Mouse (Mus musculus) large intestine, adult 2 months (tissue): ENCODE data around the gene Epas1. TPM values are rescaled to one million over a fixed set of nuclear protein-coding genes. Genes with fewer than 3 reads are reported as not detected.

Source experiments
- DNase-seq: peaks from one replicate; pipeline ENCODE4 v3.0.0-alpha.2; 2012; ENCODE audit warnings: low read depth, low spot score
- WGBS: fragments of 180-500 bp; shearing (Covaris S2); methylation state at CpG from one replicate; pipeline ENCODE4 v1.1.7; 2018; 5-methylcytosine and 5-hydroxymethylcytosine counted together
- polyA plus RNA-seq: library from polyadenylated mRNA; depleted of rRNA; stranded (reverse); fragments of >200 nt; gene quantifications from 2 replicates; pipeline ENCODE4 v1.2.3, GENCODE M21; 2012

The Epas1 gene
- polyA plus RNA-seq, 1 experiment: 17.6 TPM

DNA sequence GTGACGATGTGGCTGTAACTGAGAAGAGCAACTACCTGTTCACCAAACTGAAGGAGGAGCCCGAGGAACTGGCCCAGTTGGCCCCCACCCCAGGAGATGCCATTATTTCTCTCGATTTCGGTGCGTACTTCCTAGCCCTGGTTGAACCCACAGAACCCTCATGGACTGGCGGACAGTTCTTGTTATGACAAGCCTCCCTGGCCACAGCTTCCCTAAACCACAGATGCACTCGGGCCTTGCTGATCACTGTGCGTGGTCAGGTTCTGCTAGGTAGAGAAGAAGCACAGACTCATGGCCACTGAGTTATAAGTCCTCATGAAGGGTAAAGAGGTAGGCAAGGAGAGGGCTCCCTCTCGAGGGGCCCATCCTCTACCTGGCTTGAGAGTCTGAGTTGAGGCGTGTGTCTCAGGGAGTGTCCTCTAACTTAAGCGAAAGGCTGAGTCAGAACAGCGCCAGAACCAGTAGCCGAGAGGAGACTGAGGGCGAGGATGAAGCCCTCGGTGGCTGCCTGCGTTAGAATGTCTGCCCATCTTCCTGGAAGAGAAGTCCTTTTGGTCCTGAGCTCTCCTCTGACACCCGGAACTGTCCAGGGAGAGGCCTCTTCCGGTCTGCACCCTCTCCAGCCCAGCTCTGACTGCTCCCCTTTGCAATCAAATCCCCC, 71.1 kb downstream of the Epas1 start:
- no peak for DNase-seq
- 86% methylated on average over 18 of the region's 18 CpGs for WGBS

DNA sequence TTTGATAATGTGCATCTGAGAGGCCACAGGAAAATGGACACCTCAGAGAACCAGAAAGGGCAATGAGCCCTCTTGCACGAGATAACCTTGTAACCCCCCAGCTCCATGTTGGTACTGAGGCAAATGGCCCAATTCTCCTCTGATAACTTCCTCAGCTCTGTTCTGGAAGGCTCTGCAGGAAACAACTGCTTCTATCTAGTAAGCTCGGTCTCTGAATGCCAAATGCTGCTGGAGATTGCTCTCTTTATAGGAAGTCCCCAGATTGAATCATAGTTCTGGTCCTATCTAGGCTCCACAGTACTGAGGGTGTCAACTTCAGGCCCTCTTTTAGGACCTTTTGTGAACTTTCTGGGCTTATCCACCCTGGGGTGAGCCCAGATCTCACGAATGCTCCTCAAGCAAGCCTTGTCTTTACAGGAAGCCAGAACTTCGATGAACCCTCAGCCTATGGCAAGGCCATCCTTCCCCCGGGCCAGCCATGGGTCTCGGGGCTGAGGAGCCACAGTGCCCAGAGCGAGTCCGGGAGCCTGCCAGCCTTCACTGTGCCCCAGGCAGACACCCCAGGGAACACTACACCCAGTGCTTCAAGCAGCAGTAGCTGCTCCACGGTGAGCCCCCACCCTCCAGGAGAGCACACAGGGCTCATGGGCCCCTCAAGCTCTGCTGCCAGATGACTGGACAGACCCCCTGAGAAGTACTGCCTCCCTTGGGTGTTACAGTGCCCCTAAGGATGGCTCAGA, 71.8 kb downstream of the Epas1 start:
- WGBS: 89% methylated on average over 9 of the region's 9 CpGs

DNA sequence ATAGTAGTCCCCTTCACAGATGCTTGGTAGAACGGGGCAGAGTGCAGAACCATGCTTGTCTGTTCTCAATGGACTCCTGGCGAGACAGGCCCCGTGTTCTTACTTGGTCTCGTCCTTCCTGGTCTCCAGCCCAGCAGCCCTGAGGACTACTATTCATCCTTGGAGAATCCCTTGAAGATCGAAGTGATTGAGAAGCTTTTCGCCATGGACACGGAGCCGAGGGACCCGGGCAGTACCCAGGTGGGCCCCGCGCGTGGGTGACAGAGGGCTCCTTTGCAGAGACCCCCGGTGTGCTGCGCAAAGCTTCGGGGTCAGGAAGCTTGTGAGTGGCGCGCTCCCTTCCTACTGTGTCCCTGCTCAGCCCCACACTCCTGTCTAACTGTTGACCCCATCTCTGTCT, 72.9 kb downstream of the Epas1 start:
- DNase-seq: no peak
- WGBS: 93% methylated on average over 17 of the region's 17 CpGs

More for the DNA sequence above, 71.8 kb downstream of the Epas1 start:
- DNase-seq: no peak

DNA sequence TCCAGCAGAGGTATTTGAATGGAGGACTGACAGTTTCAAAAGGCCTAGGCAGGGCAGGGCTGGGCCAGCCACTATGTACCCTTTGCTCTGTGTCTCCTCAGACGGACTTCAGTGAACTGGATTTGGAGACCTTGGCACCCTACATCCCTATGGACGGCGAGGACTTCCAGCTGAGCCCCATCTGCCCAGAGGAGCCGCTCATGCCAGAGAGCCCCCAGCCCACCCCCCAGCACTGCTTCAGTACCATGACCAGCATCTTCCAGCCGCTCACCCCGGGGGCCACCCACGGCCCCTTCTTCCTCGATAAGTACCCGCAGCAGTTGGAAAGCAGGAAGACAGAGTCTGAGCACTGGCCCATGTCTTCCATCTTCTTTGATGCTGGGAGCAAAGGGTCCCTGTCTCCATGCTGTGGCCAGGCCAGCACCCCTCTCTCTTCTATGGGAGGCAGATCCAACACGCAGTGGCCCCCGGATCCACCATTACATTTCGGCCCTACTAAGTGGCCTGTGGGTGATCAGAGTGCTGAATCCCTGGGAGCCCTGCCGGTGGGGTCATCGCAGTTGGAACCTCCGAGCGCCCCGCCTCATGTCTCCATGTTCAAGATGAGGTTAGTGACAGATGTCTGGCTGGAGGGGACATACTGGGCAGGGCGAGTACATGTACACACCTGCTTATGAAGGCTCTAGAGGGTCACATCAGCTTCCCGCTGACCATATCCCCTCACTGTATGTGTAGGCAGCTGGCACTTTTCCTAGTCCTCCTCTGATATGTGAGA, 74.1 kb downstream of the Epas1 start:
- WGBS: 96% methylated on average over 19 of the region's 19 CpGs
- DNase-seq: no peak

DNA sequence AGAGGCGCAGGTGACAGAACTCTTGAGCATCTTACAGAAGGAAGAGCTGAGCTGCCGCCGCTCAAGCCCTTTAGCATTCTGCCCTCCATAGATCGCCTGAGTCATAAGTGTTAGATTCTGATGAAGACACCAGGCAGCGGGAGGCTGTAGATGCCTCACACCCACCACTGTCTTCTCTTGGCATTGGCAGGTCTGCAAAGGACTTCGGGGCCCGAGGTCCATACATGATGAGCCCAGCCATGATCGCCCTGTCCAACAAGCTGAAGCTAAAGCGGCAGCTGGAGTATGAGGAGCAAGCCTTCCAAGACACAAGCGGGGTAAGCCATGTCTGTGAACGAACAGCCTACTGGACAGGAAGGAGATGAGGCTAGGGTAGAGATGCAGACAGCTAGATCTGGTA, 75.0 kb downstream of the Epas1 start:
- DNase-seq: no peak
- 94% methylated on average over 11 of the region's 11 CpGs for WGBS

DNA sequence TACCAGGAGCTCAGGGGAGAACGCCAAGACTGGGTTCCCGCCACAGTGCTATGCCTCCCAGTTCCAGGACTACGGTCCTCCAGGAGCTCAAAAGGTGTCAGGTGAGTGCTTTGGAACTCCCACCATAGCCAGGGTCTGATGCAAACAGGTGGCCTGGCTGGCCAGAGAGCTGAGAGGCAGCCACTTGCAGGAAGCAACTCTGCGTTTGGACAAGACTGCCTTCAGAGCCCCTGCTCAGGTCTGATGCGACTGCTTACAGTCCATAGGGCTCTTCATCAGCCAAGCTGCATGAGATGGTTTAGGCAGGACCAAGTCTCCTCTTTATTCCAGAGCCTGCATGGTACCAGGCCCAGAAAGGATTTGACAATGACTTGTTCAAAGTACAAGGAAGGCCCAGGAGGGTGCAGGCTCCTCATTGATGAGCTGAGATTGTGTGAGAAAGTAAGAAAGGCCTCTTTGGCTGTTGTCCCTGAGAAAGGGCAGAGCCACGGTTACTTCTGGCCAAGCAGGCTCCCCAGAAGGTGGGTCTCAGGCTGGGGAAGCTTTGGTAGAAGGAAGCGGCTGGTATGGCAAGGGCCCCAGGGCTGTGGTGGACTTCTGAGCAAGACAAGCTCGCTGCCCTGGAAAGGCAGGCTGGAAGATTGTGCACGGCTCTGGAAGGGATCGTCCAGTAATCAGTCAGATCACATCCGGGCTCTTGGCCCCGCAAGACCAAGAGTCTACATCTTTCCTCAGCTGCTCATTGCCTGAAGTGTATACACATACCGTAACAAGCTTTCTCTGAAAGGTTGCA, 76.1 kb downstream of the Epas1 start:
- DNase-seq: no peak
- 87% methylated on average over 13 of the region's 13 CpGs for WGBS

DNA sequence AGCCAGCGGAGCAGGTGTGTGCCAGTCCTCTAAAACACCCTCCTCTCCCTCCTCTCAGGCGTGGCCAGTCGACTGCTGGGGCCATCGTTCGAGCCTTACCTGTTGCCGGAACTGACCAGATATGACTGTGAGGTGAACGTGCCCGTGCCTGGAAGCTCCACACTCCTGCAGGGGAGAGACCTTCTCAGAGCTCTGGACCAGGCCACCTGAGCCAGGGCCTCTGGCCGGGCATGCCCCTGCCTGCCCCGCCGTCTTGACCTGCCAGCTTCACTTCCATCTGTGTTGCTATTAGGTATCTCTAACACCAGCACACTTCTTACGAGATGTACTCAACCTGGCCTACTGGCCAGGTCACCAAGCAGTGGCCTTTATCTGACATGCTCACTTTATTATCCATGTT, 77.4 kb downstream of the Epas1 start:
- WGBS: 85% methylated on average over 12 of the region's 12 CpGs
- no peak for DNase-seq

DNA sequence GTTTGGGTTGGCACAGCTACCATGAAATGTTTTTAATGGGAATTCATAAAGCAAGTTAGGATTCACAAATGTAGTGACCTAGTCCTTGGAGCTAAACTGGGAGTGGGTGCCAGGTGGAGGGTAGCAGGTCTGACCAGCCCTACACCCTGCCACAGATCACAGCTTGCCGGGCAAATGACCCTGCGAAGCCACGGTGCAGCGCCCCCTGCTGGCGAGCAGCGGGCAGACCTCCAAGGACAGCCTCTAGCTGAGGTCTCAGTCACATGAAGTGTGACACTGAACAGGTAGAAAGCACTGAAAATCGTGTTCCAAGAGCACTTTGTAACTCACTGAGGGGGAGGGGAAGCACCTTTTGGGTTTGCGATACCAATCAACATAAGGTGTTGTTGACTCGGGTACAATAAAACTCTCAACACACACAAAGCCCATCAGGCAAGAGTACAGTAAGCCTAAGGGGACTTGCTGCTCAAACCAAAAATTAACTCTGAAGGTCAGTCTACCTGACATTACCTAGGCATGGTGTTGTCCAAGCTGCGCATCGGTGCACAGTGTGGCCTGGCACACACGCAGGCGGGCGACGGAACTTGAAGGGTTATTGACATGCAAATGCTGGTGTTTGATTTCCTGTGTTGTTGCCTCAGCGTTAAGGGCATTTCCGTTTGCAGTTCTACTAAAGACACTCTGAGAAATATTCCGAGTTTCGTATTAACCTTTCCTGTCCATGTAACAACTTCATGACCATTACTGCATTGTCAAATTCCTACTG, 79.2 kb downstream of the Epas1 start:
- DNase-seq: no peak
- WGBS: 67% methylated on average over 19 of the region's 19 CpGs

DNA sequence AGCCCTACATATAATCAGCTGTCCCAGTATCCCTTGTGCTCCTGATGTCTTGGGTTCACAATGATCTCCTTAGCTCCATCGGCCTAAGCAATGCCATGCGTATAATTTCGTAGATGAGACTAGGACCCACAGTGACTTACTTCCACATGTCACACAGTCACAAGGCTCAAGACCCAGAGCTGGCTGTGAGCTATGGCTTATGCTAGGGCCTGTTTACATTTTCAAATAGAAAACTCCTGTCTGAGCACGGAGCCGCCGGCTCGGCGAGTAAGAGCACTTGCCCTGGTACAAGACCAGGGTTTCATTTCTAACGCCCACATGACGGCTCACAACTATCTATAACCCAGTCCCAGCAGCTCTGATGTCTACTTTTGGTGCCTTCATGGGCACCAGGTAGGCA, 80.4 kb downstream of the Epas1 start:
- no peak for DNase-seq
- 94% methylated on average over 10 of the region's 10 CpGs for WGBS

DNA sequence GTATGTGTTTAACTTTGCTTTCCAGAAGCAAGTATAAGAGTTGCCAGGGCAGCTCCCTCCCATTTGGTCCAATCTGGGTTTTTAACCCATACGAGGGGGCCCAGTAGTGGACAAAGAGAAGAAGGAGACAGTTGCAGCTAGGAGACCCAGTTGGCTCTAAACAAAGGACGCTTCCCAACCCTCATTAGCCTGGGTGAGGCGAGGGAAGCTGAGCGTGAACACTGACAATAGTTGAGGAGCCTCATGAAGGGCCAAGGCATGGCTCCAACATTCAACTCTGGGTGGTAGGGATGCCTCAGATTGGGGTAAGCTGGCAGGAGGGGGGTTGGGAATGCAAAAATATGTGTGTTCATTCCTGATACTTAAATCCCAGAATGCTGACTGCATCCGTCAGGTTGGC, 85.8 kb downstream of the Epas1 start:
- no peak for DNase-seq
- whole genome bisulfite sequencing: 83% methylated on average over 5 of the region's 5 CpGs

DNA sequence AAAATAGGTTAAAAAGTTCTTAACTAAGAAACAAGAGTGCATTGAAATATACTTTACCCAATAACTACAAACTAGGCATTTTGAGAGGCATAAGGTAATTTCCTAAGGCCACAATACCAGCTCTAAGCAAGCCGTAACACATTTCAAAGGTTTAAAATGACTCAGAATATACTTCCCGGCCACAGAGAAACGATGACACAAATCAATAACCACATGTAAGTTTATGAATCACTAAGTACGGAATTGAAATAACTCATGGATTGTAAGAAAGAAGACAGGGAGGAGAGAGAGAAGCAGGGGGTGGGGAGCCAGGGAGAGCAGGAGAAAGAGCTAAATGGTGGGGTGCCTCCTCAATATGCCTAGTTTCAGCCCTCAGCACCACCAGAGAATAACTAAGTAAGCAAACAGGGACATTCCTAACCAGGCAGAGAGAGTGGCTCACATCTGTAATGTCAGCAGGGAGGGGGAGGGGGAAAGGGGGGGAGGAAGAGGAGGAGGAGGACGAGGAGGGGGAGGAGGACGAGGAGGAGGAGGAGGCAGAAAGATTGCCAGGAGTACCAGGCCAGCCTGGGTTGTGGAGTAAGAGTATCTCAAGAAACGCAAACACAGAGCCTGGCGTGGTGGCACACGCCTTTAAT, 97.3 kb downstream of the Epas1 start:
- WGBS: 53% methylated on average over 9 of the region's 9 CpGs
- DNase-seq: no peak

DNA sequence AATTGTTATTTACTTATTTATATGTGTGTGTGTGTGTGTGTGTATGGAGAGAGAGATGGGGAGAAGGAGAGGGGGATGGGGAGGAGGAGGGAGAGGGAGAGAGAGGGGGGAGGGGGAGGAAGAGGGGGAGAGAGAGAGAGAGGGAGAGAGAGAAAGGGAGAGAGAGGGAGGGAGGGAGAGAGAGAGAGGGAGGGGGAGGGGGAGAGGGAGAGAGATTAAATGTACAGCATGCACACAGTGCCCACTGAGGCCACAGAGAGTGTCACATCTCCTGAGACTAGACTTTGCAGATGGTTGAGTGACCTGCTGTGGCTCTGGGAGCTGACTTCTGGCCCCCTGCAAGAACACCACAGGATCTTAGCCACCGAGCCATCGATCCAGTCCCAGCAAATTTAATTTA, 98.3 kb downstream of the Epas1 start:
- no peak for DNase-seq
- WGBS: 93% methylated on average over 2 of the region's 2 CpGs

DNA sequence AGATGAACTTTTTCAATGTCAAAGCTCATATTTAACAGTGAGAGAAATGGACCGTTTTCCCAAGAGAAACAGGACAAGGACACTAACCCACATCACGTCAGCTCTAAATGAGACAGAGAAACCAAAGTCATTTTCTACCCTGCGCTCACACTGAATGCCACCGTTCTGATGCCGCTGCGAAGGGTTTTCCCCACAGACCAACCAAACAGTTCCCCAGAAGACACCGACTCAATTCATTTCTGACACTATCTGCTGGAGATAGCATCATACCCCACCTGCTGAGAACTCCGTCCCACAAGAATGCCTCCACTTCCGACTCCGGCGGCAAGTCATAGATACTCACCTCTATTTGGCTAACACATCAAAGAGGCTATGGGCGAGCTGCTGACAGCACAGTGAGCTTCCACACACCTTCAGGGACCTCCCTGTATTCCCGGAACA, 99.1 kb downstream of the Epas1 start:
- 58% methylated on average over 13 of the region's 13 CpGs for WGBS
- DNase-seq: no peak

DNA sequence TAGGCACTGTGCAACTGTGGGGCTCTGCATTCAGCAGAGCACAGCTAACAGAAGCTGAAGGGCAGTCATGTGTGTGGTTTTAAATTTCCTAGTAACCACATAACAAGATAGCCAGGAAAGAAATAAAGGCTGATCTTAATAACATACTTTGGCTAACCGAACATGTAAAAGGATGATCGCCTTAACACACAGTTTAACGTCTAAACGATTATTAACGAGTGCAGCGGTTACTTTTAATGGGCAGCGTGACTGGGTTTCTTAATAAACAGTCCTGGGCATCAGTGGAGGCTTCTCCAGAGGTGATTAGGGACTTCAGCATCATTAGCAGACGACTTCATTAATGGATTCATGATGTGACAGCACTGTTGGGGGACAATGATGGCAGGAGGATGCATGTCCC, 117.1 kb downstream of the Epas1 start:
- DNase-seq: no peak
- WGBS: 88% methylated on average over 8 of the region's 8 CpGs

DNA sequence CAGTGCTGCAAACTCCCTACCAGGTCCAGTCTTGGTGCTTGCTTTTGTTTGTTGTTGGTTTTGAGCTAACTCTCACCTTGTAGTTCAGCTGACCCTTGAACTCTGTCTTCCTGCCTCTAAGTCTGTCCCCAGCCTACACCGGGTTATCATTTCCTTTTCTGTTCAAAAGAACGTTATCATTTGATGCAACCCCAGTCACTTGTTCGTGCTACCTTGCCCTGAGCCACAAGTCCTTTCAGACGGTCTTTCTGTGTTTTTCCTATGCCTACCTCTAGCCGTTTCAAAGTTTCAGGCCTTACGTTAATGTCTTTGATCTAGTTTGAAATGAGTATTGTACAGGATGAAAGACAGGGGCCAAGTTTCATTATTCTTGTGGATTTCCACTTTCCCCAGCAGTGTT, 119.1 kb downstream of the Epas1 start:
- 71% methylated on average over 6 of the region's 6 CpGs for WGBS
- DNase-seq: no peak

DNA sequence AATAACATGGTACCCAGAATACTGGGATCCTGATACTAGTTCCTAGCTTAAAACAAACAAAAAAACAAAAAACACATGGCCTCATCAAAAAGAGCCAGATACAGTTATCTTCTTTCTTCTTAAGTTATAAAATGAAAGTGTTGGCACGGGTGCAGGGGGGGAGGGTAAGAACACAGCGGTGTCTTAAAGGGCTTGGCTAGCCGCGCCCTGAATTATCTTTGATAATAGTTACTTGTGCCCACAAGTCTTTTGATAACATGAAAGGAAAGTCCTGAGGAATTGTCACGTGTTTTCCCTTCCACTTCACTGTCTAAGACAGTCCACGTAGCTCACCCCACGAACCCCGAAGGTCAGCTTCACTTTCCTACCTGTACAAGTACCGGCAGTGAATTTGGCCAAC, 123.4 kb downstream of the Epas1 start:
- WGBS: 42% methylated on average over 9 of the region's 9 CpGs
- DNase-seq: peak; percentile 7

DNA sequence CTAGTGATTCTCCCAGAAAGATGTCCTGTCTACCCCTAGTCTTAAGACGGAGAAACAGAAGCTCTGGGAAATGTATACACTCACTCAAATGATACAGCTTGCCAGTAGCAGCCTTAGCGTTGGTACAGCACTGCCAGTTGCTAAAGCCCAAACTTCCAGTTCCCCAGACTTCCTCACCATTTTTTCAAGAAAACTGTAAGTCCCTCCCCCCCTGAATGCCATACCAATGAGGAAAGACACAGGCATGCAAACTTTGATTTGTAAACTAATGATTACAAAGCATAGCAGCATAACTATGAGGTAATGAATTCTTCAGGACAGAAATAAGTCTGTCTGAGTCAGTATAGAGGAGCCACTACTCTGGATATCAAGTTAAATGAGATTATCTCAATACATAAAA, 124.2 kb downstream of the Epas1 start:
- no peak for DNase-seq

DNA sequence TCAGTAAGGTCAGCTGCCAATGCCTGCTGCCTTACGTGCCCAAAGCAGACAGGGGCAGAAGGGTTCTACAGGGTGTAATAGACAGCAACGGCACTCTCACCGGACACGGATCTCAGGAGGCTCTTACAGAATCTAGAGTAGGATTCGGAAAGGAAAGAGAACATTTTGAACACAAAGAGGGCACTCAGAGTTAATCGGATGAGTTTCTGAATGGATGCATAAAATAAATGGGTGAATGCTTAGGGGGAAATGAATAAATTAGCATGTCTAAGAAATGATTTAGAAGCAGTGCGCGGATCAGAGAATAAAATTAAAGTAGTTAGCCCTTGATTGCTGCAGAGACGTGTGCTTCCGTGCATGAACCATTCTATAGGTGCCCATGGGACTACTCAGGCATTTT, 126.6 kb downstream of the Epas1 start:
- DNase-seq: no peak
- 86% methylated on average over 10 of the region's 10 CpGs for WGBS

More for the DNA sequence above, 124.2 kb downstream of the Epas1 start:
- 67% methylated on average over 2 of the region's 2 CpGs for WGBS
